Mouse (Mus musculus): ENCODE results near the gene Ttf2. TPM values are rescaled to one million over a fixed set of nuclear protein-coding genes. Genes with fewer than 3 reads are reported as not detected.

The Ttf2 gene
- polyA plus RNA-seq, 1 experiment from 2014 or later, result 8.2 TPM

- peaks cover 40% of the 10 kb centered on the region for H3K36me3 ChIP-seq
- no peak for ATAC-seq (replicated peaks; ENCODE audit: insufficient number of reproducible peaks, insufficient read depth, low FRiP score, low read depth)
These were observed 37.2 kb downstream of the Ttf2 start for GRCm38 (mm10) chr3:100932077-100932944.

GRCm38 (mm10) chr3:100931332-100932076, 38.0 kb downstream of the Ttf2 start:
- ATAC-seq (replicated peaks; ENCODE audit: insufficient number of reproducible peaks, insufficient read depth, low FRiP score, low read depth), result no peak
- Histone ChIP-seq H3K36me3 (peaks cover 37% of the 10 kb centered on the region), H3K27ac (no peak overlapping the region), H3K4me2 (no peak overlapping the region), H3K4me1 (replicated peaks) (no peaks in the 10 kb centered on the region), H3K27me3 (no peaks in the 10 kb centered on the region), H3K4me3 (no peak overlapping the region), H3K9me3 (replicated peaks) (no peaks in the 10 kb centered on the region), H3K9ac (no peak overlapping the region)
- WGBS, result 92% methylated on average over 23 of the region's 23 CpGs

More at GRCm38 (mm10) chr3:100932077-100932944, 37.2 kb downstream of the Ttf2 start:
- Histone ChIP-seq H3K9me3 (replicated peaks) (no peaks in the 10 kb centered on the region), H3K4me1 (replicated peaks) (no peaks in the 10 kb centered on the region), H3K9ac (no peak overlapping the region), H3K4me2 (no peak overlapping the region), H3K4me3 (no peak overlapping the region), H3K27ac (no peak overlapping the region), H3K27me3 (no peaks in the 10 kb centered on the region)
- 69% methylated on average over 11 of the region's 11 CpGs for WGBS

GRCm38 (mm10) chr3:100925176-100925575, 44.3 kb downstream of the Ttf2 start:
- Histone ChIP-seq H3K4me3 (no peak overlapping the region), H3K4me1 (replicated peaks) (peaks cover 18% of the 10 kb centered on the region), H3K9me3 (replicated peaks) (no peaks in the 10 kb centered on the region), H3K9ac (peak overlapping the region; percentile 12; the same call in 1 of the 2 replicates), H3K27me3 (no peaks in the 10 kb centered on the region), H3K4me2 (no peak overlapping the region), H3K36me3 (peaks cover 13% of the 10 kb centered on the region), H3K27ac (no peak overlapping the region)
- 75% methylated on average over 16 of the region's 16 CpGs for WGBS
- ATAC-seq (replicated peaks; ENCODE audit: insufficient number of reproducible peaks, insufficient read depth, low FRiP score, low read depth), result no peak

- Histone ChIP-seq H3K9me3 (replicated peaks) (no peaks in the 10 kb centered on the region), H3K9ac (no peak overlapping the region)
- WGBS, result 69% methylated on average over 6 of the region's 6 CpGs
These were observed 45.3 kb downstream of the Ttf2 start for GRCm38 (mm10) chr3:100924065-100924732.

GRCm38 (mm10) chr3:100922506-100923375, 46.7 kb downstream of the Ttf2 start:
- Histone ChIP-seq H3K27me3 (no peaks in the 10 kb centered on the region), H3K4me3 (peak overlapping the region; percentile 61), H3K27ac (peak overlapping the region; percentile 66), H3K9ac (peak overlapping the region; percentile 66), H3K4me2 (peak overlapping the region; percentile 69), H3K9me3 (replicated peaks) (no peaks in the 10 kb centered on the region), H3K4me1 (replicated peaks) (peaks cover 18% of the 10 kb centered on the region), H3K36me3 (no peaks in the 10 kb centered on the region)
- WGBS, result 31% methylated on average over 28 of the region's 28 CpGs
- ATAC-seq (replicated peaks; ENCODE audit: insufficient number of reproducible peaks, insufficient read depth, low FRiP score, low read depth), result peak; percentile 38

More at GRCm38 (mm10) chr3:100924065-100924732, 45.3 kb downstream of the Ttf2 start:
- peaks cover 10% of the 10 kb centered on the region for H3K36me3 ChIP-seq
- H3K27me3 ChIP-seq, result no peaks in the 10 kb centered on the region
- no peak overlapping the region for H3K27ac ChIP-seq
- H3K4me2 ChIP-seq, result 0 out of 2 replicates have a peak overlapping the region, but pooled peaks have one; percentile 69
- no peak for ATAC-seq (replicated peaks; ENCODE audit: insufficient number of reproducible peaks, insufficient read depth, low FRiP score, low read depth)
- no peak overlapping the region for H3K4me3 ChIP-seq
- peaks cover 18% of the 10 kb centered on the region for H3K4me1 ChIP-seq (replicated peaks)

GRCm38 (mm10) chr3:100921825-100922505, 47.5 kb downstream of the Ttf2 start, which contains the start of gene Trim45:
Gene Trim45 (plus strand): TSS chr3:100922202.
- H3K4me3 ChIP-seq, result peak within 1 kb of the TSS; percentile 61
- ATAC-seq (replicated peaks; ENCODE audit: insufficient number of reproducible peaks, insufficient read depth, low FRiP score, low read depth), result peak; percentile 98
- H3K9ac ChIP-seq, result peak within 1 kb of the TSS; percentile 66
- peaks cover 19% of the 10 kb centered on the region for H3K4me1 ChIP-seq (replicated peaks)
- no peaks in the 10 kb centered on the region for H3K9me3 ChIP-seq (replicated peaks)
- peak within 1 kb of the TSS; percentile 78 for H3K27ac ChIP-seq
- under 1% methylated on average over 39 of the region's 39 CpGs for WGBS
- H3K4me2 ChIP-seq, result peak within 1 kb of the TSS; percentile 71
- H3K36me3 ChIP-seq, result no peaks in the 10 kb centered on the region
- no peaks in the 10 kb centered on the region for H3K27me3 ChIP-seq

- peaks cover 20% of the 10 kb centered on the region for H3K4me1 ChIP-seq (replicated peaks)
- H3K4me3 ChIP-seq, result no peak overlapping the region
- H3K9ac ChIP-seq, result no peak overlapping the region
- ATAC-seq (replicated peaks; ENCODE audit: insufficient number of reproducible peaks, insufficient read depth, low FRiP score, low read depth), result no peak
- no peak overlapping the region for H3K4me2 ChIP-seq
- whole genome bisulfite sequencing, result 72% methylated on average over 9 of the region's 9 CpGs
- H3K27me3 ChIP-seq, result no peaks in the 10 kb centered on the region
- H3K27ac ChIP-seq, result no peak overlapping the region
- no peaks in the 10 kb centered on the region for H3K36me3 ChIP-seq
- no peaks in the 10 kb centered on the region for H3K9me3 ChIP-seq (replicated peaks)
These were observed 48.8 kb downstream of the Ttf2 start for GRCm38 (mm10) chr3:100920611-100921140.

- Histone ChIP-seq H3K4me3 (no peak overlapping the region), H3K27me3 (no peaks in the 10 kb centered on the region), H3K27ac (no peak overlapping the region), H3K4me2 (no peak overlapping the region), H3K9ac (no peak overlapping the region), H3K9me3 (replicated peaks) (no peaks in the 10 kb centered on the region), H3K36me3 (no peaks in the 10 kb centered on the region), H3K4me1 (replicated peaks) (peaks cover 7% of the 10 kb centered on the region)
- ATAC-seq (replicated peaks; ENCODE audit: insufficient number of reproducible peaks, insufficient read depth, low FRiP score, low read depth), result no peak
- 12% methylated on average over 7 of the region's 7 CpGs for WGBS
These were observed 52.6 kb downstream of the Ttf2 start for GRCm38 (mm10) chr3:100916844-100917243.

GRCm38 (mm10) chr3:100911498-100912213, 57.8 kb downstream of the Ttf2 start:
- Histone ChIP-seq H3K4me2 (no peak overlapping the region), H3K27ac (no peak overlapping the region)

More at GRCm38 (mm10) chr3:100911498-100912213, 57.8 kb downstream of the Ttf2 start:
- no peak overlapping the region for H3K9ac ChIP-seq
- 47% methylated on average over 7 of the region's 7 CpGs for WGBS
- H3K27me3 ChIP-seq, result no peaks in the 10 kb centered on the region
- ATAC-seq (replicated peaks; ENCODE audit: insufficient number of reproducible peaks, insufficient read depth, low FRiP score, low read depth), result no peak
- H3K36me3 ChIP-seq, result no peaks in the 10 kb centered on the region
- peaks cover 6% of the 10 kb centered on the region; the same call in 1 of the 2 replicates for H3K4me1 ChIP-seq (replicated peaks)
- H3K9me3 ChIP-seq (replicated peaks), result no peaks in the 10 kb centered on the region
- no peak overlapping the region for H3K4me3 ChIP-seq

Measured in heart, embryonic 15.5 days (tissue).